Mouse (Mus musculus): ENCODE measurements around the gene Adarb1.

Gene Adarb1

DNA sequence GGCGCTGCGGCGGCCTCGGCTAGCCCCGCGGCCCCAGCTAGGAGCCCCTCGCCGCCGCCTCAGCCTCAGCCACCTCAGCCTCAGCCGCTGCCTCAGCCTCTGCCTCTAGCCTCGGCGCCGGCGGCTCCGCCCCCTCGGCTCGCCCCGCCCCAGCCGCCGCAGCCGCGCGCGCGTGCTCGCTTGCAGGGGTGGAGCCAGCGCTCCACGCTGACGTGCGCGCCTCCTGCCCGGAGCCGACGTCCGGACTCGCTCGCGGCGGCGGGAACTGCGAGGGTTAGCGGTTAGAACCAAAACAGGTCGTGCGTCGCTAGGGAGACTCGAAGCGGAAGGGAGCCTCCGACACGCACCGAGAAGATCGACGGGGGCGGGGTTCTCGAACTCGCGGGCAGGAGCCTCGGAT is at the start of gene Adarb1:
Adarb1 (minus strand) TSS at position 133 of the 400 bp plus-strand sequence.
- peak; percentile 85 to 91 for DNase-seq (ENCODE audit: low spot score in 2 of 2)

DNA sequence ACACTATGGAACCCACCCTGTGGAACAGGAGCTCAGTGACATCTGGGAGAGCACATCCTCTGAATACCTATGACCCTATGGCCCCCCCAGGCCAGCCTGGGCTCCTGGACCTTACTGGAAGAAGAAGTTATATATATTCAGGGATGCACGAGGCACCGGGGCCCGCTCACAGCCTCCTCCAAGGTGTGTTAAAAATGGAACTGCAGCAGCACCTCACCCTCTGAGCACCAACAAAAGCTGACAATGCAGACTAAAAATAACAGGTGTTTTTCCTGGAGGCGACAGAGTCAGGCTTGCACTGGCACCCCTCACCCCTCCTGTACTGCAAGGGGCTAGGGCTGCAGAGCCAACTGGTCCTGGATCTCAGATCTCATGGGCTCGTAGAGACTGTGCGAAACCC is 49.3 kb upstream of the Adarb1 start:
- DNase-seq (ENCODE audit: low spot score in 2 of 2) = no peak

DNA sequence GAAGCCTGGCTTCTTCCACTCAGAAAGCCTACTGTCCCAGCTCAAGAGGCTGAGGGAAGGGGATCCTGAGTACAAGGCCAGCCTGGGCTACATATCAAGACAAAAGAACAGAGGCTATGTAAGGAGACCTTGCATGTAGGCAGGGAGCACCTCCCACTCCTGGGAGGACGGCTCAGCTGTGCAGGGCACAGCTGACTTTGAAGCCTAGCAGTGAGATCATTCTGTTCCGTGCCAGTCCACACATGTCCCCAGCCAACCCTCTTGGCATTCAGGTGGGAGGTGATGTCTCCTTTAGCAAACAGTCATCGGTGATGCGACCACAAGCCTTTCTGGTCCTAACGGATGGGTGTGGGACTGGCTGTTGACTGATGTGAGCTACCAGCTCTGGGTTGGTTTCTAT is 47.8 kb upstream of the Adarb1 start:
- no peak for DNase-seq (ENCODE audit: low spot score in 2 of 2)

DNA sequence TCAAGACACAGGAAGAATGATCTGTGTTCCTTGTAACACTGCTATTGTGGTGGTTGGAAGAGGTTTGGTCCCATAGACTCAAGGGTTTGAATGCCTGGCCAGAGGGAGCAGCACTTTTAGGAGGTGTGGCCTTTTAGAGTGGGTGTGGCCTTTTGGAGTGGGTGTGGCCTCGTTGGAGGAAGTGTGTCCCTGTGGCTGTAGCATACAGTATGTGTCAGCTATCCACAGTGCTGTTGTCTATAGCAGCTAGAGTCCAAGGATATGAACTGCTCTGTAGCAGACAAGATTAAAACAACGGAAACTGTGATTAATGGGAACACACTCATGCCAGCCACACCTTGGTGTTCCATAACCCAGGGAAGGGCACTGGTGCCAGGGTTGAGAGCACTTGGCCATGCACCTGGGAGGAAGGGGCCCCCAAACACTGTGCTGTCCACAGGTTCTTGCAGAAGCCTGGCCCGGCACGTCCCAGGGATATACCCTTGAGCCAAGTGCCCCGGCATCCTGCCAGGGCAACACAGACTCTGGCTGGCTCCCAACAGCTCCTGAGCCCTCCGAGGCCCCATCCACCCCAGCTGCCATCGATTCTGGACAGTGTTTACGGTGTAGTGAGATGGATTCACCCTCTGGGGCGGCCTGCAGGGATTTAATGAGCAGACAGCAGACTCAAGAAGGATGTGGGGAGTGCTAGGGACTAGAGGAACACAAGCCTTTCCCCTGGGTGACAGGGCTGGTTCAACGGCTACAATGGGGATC is 46.3 kb upstream of the Adarb1 start:
- no peak for DNase-seq (ENCODE audit: low spot score in 2 of 2)

DNA sequence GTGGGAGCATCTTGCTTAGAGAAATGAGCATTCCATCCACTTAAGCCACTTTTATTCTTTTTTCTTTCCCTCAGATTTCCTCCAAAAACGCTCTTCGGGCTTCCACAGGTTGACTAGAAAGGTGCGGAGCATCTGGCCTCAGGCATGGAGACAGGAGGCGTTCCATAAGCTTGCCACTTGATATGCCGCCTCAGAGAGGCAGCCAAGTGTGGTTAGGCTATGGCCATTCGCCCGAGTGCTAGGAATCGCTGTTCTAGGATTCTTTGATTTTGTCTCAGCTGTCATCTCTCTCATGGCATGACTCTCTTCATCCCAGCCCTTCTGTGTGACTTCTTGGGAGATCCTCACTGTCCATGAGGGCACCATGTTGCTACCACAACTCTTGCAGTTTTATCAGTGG is 43.1 kb upstream of the Adarb1 start:
- DNase-seq (ENCODE audit: low spot score in 2 of 2) = no peak

DNA sequence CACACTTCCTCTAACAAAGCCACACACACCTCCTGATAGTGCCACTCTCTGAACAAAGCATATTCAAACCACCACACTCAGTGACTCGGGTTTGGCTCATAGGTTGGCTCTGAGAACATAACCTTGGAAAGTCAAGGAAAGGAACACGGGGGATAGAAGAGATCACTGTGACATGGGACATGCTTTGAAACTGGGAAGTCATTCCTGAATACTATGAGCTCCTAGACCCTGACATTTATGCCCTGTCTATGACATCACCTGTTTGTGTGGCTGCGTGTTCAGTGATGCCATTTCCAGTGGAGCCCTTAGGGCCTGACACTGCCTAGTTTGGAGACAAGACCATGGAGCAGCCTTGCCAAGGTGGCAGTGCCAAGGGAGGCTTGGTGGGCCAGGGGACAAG is 39.6 kb upstream of the Adarb1 start:
- DNase-seq (ENCODE audit: low spot score in 2 of 2) = no peak

DNA sequence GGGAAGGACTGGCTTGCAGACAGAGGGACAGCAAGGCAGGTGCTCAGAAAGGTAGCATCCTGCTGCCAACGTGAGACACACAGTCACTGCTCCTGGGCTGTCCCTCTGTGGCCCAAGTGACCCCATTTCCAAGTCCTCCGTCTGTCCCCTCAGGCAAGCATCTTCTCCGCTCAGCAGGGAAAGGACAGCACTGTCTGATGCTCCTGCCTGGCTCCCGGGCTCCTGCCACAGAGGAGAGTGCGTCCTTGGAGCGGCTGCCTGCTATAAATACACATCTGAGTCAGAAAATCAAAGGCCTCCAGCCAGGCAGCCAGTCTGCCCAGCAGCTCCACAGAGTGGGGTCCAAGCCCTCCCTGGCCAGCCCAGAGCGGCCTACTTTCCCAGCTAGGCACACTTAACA is 38.4 kb upstream of the Adarb1 start:
- no peak for DNase-seq (ENCODE audit: low spot score in 2 of 2)

DNA sequence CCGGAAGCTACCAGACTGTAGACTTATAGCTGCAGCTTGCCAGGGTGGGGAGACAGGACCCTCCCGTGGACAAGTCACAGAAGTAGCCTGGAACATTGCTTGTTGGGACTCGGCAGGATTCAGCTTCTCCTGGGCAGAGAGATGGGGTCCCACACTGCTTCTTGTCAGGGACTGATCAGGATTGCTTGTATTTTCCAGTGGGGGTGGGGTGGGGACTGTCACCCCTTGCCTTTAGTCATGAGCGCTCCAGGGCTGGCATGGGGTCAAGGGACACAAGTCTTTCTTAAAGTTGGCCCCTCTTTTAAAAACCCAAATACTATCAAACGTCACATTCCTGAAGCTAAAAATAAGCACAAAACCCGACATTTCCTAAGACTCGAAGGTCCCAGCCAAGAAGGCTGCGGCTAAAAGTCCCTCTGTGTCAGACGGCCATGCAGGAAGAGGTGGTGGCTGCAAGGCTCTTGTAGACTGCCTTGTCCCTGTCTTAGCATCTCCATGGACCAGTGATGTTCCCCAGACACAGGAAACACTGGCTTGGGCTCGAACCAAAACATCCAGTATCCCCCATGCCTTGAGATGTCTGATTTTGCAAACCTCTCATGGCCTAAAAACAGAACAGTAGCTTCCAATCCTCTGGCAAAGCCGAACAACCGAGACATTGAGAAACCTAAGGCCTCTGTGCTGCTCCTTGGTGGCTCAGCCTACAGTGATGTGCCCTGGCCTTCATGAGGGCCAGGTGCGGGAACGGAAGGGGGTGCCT is 37.4 kb upstream of the Adarb1 start:
- no peak for DNase-seq (ENCODE audit: low spot score in 2 of 2)

DNA sequence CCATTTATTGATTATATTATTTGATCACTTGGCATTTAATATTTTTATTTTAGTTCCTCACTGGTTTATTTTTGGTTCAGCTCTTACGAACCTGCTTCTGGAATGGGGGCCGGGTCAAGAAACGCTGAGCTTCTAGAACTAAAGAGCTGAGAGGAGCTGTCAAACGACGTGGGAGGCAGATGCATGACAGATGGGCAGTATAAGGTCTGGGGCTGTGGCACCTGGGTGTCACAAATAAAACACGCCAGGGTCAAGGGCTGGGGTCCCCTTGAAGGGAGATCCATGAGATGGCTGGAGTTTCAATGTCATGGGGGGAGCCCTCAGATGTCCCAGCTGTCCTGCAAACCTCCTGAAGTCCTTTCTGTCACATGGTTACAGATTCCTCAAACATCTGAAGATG is 36.7 kb upstream of the Adarb1 start:
- DNase-seq (ENCODE audit: low spot score in 2 of 2) = no peak

DNA sequence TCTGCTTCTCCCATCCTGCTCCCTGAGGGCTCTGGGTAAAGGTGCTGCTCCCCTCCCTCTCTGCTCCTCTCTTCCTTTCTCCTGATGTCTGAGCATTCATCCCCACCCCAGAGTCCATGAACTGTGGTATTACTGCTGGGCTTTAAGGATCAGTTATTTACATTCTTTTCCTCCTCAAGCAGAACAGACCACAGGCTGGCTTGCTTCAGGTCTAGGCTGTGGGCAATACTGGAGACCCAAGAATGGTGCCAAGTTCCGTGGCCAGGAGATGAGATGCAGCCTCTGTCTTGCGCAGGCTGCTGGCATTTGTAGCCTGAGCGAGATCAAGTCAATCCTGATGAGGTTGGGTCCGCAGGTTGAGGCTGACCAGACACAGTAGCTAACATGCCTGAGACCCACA is 33.8 kb upstream of the Adarb1 start:
- DNase-seq (ENCODE audit: low spot score in 2 of 2) = no peak

DNA sequence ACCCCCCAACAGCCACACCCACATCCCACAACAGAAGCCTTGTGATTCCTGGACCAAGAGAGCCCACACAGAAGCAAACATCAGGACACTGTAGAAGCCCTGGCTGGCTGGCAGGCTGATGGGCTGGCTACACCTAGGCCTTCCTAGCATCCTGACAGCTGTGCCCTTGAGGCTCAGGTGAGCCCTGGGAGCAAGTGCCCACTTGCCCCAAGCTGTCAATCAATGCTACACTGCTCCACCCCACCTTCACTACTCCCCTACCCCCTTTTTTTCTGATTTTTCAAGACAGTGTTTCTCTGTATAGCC is 32.0 kb upstream of the Adarb1 start:
- DNase-seq (ENCODE audit: low spot score in 2 of 2) = no peak

DNA sequence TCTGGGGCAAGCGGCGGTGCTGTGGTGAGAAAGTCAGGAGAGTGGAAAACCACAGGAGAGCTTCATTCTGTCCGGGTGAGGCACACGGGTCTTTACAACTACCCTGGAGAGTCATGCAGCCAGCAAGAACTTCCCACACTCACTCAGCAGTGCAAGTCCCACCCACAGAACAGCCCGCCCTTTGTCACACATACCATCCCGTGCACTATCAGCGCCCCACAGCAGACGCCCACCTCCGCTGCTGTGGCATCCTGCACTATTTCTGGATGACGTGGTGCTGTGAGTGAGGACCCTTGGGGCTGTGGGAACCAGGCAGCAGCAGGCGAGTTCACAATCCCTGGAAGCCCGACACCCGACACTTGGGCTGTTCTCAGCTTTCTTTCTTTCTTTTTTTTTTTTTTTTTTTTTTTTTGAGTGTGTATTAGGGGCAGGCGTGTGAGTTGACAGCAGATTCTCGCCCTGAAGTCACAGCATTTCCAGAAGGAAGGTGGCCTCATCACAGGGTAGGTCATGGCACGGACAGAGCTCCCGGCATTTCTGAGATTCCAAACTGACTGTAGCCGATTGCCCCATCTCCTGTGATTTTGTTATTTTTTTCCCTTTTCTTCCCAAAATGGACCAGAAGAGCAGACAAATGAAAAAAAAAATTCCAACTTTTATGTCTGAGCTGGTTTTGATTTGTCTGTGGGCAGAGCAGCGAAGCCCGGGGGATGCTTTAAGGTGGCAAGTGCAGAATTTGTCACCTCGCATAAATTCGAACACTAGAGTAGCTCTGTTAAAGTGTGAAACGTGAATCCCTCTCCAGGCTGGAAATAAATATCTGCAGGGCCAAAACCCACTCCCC is 31.5 kb upstream of the Adarb1 start:
- DNase-seq (ENCODE audit: low spot score in 2 of 2) = peak in 1 of 2 experiments; percentile 41

DNA sequence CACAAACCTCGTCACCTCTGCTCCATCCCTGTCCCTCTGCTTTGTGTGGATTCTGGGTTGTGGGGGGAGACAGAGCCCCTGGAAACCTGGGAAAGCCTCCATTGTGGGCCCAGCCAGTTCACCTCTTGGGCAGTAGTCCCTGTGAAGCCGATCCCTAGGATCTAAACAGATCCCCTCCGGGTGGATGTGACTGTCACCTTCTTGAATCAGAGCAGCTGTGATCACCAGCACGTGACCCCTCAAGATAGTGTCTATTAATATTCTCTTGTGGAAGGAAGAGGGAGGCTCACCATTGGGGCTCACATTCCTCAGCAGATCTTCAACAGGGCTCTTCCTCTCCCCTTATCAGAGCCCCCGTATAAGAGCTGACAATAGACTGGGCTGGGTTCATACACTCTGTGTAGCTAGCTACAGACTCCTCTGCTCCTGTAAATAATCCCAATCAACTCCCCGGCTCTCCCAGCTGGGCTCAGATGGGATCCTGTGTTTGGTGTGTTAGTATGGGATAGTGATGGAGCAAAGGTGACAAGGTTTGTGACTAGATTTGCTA is 30.7 kb upstream of the Adarb1 start:
- DNase-seq (ENCODE audit: low spot score in 2 of 2) = no peak

DNA sequence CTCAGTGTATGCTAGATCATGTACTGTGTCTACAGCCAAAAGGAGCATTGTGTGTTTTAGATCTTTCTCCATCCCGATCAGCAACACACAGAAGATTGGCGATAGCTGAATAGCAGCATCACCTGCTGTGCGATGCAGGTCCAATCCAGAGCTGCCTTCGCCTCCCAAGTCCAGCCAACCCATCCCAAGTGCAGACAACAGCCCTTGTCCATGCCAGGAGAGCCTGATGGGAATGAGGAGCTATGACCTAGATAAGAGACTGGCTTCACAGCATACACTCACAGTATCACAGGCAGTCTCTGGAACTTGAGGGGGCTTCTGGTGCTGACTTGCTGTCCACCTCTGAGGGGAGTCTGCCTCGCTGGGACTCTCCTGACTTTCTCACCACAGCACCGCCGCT is 30.1 kb upstream of the Adarb1 start:
- DNase-seq (ENCODE audit: low spot score in 2 of 2) = no peak

DNA sequence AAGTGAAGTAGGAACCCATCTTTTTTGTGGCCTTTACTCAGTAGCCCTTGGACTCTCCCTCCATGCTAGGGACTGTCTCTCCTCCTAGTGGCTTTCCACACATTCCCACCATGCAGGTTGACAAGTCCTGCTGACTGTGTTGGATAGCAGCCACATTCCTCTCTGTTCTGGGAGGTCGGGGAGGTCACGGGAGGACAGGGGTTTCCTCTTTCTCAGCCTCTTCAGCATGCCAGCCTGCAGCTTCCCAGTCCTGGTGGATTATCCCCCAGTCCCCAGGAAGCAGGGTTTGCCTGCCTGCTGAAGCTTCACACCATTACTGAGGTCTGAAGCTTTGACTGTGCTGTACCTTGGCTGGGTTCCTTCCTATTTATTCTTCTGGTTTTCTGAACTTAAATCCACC is 29.7 kb upstream of the Adarb1 start:
- DNase-seq (ENCODE audit: low spot score in 2 of 2) = no peak

DNA sequence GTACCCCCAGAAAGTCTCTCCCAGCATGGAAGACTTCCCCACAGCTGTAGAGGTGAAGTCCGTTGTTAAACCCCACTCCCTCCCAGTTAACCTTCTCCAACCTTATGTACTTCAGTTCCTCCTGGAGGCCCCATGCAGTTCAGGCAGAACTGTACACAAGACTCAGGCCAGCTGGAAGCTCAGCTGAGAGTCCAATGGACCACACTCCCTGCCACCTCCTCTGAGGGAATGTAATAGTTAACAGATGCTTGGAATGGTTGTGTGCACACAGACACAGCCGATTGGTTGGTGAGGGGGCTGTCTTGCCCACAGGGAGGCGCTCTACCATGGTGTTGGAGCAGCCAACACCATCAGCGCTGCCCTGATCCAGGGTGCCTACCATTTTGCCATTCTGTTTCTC is 24.2 kb upstream of the Adarb1 start:
- DNase-seq (ENCODE audit: low spot score in 2 of 2) = no peak

DNA sequence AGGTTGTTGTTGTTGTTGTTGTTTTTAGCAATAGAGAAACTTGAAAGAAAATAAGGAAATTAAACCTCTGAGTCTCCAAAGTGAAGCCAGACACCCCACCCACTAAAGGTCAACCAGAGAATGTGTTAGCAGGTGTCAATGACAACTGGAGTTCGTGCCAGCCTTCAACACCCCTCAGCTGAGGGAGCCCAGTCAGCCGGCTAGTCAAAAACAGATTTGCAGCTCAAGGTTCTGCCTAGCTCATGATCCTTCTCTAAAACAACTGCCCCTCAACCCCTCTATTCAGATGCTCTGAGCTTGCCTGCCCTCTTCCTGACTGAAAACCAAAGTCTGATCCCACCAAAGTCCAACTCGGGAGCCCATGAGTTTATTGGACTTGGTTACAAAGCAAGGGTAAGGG is 23.7 kb upstream of the Adarb1 start:
- no peak for DNase-seq (ENCODE audit: low spot score in 2 of 2)

DNA sequence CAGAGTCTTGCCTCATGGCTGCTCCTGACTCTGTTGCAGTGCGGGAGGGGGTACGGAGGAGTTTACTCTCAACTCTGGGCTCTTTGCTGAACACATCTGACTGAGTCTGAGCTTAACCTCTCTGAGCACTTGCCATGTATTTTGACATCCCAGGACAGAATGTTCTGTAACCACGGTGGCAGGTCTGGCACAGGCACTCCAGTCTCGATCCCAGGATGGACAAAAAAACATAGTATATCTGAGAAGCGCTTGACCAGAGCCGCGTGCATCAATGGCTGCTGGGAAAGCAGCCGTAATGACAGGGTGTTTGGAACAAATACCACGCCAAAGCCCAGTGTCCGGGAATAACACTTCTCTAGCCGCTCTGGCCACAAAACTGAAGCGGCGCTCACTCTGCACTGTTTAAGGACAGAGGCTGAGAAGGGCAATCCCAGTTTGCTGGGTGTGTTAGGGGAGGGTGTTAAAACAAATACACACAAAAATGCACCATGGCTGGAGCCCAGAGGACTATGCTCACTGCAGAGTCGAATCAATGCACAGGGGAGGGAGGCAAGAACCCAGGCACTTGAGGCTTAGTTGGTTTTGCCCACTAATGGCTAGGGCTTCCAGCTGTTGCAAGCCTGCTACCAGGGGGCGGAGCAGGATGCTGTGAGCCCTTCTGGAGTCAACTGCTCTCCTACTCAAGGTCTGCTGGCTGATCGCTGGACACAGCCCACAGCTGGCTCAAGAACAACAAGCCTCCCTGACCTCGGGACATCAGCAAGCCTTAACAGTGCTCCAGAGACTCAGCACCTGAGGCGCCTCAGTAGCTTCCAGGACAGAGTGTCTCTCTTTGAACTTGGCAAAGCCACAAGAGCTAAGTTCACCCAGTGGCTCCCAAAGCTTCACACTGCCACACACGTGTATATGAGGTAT is 23.0 kb upstream of the Adarb1 start:
- no peak for DNase-seq (ENCODE audit: low spot score in 2 of 2)

DNA sequence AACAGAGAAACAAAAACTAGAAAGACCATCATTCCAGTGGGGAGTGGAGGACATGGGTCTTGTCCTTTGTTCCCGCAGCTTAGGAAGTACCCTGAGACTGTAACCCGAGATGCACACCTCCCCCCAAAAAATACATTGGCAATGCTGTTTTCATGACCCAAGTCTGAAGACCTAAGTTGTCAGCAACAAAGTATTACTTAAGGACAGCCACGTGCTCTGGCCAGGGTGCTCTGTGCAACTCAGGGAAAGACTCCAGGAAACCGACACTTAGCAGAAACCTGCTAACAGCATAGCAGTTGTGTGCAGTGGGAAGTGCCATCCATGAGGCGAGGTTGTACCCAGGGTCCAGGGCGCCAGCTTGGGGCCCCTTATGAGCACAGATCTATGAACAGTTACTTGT is 22.2 kb upstream of the Adarb1 start:
- no peak for DNase-seq (ENCODE audit: low spot score in 2 of 2)

DNA sequence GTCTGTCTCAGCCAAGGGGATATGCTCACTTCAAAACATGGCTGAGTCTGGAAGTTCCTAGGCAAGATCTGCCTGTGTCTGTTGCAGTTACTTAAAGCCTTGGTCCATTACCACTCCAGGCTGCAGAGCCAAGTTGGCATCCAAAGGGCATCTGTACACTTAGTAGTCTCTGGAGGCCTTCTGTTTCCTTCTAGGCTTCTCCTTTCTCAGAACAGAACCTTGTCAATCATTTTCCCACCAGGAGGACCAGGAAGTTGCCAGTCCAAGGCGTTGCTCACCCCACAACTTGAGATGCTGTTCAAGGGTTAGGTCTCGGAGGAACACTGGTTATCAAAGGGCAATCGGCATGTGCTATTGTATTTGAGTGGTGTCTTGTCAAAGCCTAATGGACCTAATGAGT is 21.0 kb upstream of the Adarb1 start:
- no peak for DNase-seq (ENCODE audit: low spot score in 2 of 2)

DNA sequence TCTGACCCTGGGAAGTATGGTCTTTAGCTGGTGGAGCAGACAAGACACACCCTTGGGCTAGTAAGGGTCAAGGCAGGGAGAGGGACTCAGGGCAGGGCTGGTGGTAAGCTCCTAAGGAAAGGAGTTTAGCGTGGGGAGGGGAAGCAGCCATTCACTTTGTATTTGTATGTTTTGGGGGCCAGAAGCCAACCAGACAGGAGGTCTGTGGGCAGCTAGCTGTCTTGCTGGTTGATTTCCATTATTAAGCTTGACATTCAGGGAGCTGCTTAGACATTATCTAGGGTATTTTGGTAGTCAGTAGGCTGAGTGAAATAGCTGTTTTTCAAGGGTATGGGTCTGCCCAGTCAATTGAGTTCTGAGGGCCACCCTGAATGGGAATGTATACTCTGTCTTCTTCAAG is 20.0 kb upstream of the Adarb1 start:
- DNase-seq (ENCODE audit: low spot score in 2 of 2) = no peak

Data from frontal cortex, postnatal 36 days (tissue).